Comparison of ENCODE assay signal across 9 mouse cellular contexts in the genomic region with DNA sequence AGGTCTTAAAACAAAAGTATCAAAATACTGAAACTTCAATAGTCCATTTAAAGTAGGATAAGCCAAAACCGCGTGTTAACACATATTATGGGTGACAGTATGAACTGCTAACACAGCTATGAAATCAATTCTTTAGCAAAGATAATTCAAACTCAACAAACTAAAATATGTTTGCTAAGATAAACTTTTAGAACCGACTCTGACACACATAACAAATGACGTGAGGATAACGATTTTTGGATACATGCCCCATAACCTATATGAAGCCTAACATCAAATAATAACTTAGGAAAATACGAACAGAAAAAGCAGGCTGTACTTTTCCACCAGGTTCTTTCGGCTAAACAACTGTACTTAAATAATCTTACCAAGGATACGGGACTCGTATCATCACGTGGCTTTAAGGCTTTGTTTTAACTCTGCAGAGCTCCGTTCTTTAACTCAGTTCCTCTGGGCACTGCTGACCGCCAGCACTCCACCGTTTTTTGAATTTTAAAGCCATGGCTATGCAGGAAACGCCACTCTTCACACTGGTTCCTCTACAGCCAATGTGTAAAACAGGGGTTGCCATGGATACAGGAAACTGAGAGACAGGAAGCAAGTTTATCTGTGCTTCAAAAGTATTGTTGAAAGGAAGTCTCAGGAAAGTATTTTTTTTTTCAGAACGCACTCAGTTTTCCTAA.
DNase-seq lines count a peak whose midpoint lies in the region; ATAC-seq and TF ChIP-seq lines count a peak whose summit lies in the region.
"Had no signal": no experiment of that assay in that cellular context is flagged by ENCODE, and none has a peak within 500 bp of the region (broad histone marks: within the 10 kb centered on the region; RNA-seq: fewer than 3 reads in every experiment).

No protein-coding gene starts in this region.

- H3K9ac ChIP-seq in intestine, embryonic 14.5 days (ENCODE audit: low read length) = no peak overlapping the region
- no peak overlapping the region for H3K9ac ChIP-seq in intestine, postnatal 0 days (ENCODE audit: low read depth, low read length)
- H3K9ac ChIP-seq in heart, embryonic 11.5 days (ENCODE audit: low read depth, low read length) = no peak overlapping the region
- H3K9ac ChIP-seq in midbrain, embryonic 15.5 days = no peak overlapping the region
- H3K9ac ChIP-seq: neural tube, embryonic 12.5 days had no signal

- 56% methylated on average over 15 of the region's 15 CpGs for WGBS in intestine, embryonic 14.5 days
- WGBS in intestine, postnatal 0 days = 55% methylated on average over 15 of the region's 15 CpGs
- 1% methylated on average over 15 of the region's 15 CpGs for whole genome bisulfite sequencing in bone marrow, adult 2 months
- WGBS in heart, embryonic 11.5 days (ENCODE audit: insufficient replicate concordance) = 57% methylated on average over 15 of the region's 15 CpGs
- WGBS in midbrain, embryonic 15.5 days = 60% methylated on average over 15 of the region's 15 CpGs

- no peak for TF ChIP-seq CTCF in intestine, postnatal 0 days (IDR thresholded peaks at IDR 0.05; ENCODE audit: low read depth)
- no peak for TF ChIP-seq CTCF in bone marrow, adult 2 months (IDR thresholded peaks at IDR 0.05; ENCODE audit: control insufficient read depth, insufficient read depth, low read length)

- no peak for DNase-seq in intestine, embryonic 14.5 days (ENCODE audit: low spot score)
- DNase-seq in kidney, postnatal 36 days = peak; percentile 47 to 86
- no peak for DNase-seq in ovary, adult 18-20 months (ENCODE audit: low spot score)
- no peak for DNase-seq in cerebellum, postnatal 36 days

- ATAC-seq in intestine, embryonic 14.5 days (replicated peaks; ENCODE audit: low FRiP score, low TSS enrichment, low read depth) = 0 out of 2 replicates have a peak, but pooled peaks have one; percentile 50
- no peak for ATAC-seq in intestine, postnatal 0 days
- peak; percentile 82 for ATAC-seq in heart, embryonic 11.5 days (replicated peaks; ENCODE audit: insufficient number of reproducible peaks, low FRiP score, low TSS enrichment)
- peak; percentile 86 for ATAC-seq in midbrain, embryonic 15.5 days (replicated peaks)

- no peaks in the 10 kb centered on the region for H3K4me1 ChIP-seq in intestine, embryonic 14.5 days (replicated peaks; ENCODE audit: control insufficient read depth, insufficient read depth, low read length)
- H3K4me1 ChIP-seq in intestine, postnatal 0 days (replicated peaks; ENCODE audit: control insufficient read depth, insufficient read depth, low read length) = no peaks in the 10 kb centered on the region
- peaks cover 1% of the 10 kb centered on the region; the same call in 1 of the 2 replicates for H3K4me1 ChIP-seq in bone marrow, adult 2 months (ENCODE audit: control insufficient read depth, insufficient read depth, low read length)
- no peaks in the 10 kb centered on the region for H3K4me1 ChIP-seq in heart, embryonic 11.5 days (ENCODE audit: control insufficient read depth, insufficient read depth, low read length)
- no peaks in the 10 kb centered on the region for H3K4me1 ChIP-seq in midbrain, embryonic 15.5 days
- H3K4me1 ChIP-seq: neural tube, embryonic 12.5 days had no signal

- H3K36me3 ChIP-seq in intestine, embryonic 14.5 days (ENCODE audit: control insufficient read depth, insufficient read depth, low read length) = peaks cover 11% of the 10 kb centered on the region
- no peaks in the 10 kb centered on the region; the same call in 1 of the 2 replicates for H3K36me3 ChIP-seq in intestine, postnatal 0 days (ENCODE audit: control insufficient read depth, insufficient read depth)
- H3K36me3 ChIP-seq in heart, embryonic 11.5 days (ENCODE audit: control insufficient read depth, insufficient read depth, low read length) = no peaks in the 10 kb centered on the region
- no peaks in the 10 kb centered on the region for H3K36me3 ChIP-seq in midbrain, embryonic 15.5 days (replicated peaks)
- H3K36me3 ChIP-seq: neural tube, embryonic 12.5 days had no signal

- no peaks in the 10 kb centered on the region for H3K9me3 ChIP-seq in intestine, embryonic 14.5 days (ENCODE audit: control insufficient read depth, low read length)
- no peaks in the 10 kb centered on the region for H3K9me3 ChIP-seq in intestine, postnatal 0 days (ENCODE audit: control insufficient read depth)
- H3K9me3 ChIP-seq in heart, embryonic 11.5 days (replicated peaks; ENCODE audit: control insufficient read depth, low read length) = no peaks in the 10 kb centered on the region
- no peaks in the 10 kb centered on the region for H3K9me3 ChIP-seq in midbrain, embryonic 15.5 days
- H3K9me3 ChIP-seq: neural tube, embryonic 12.5 days had no signal

- TF ChIP-seq POLR2A in bone marrow, adult 2 months (IDR thresholded peaks at IDR 0.05; ENCODE audit: borderline replicate concordance, control insufficient read depth, low read depth, low read length) = no peak

- peak overlapping the region; percentile 31; the same call in 1 of the 2 replicates for H3K4me2 ChIP-seq in intestine, embryonic 14.5 days (ENCODE audit: low read length)
- no peak overlapping the region; the same call in 1 of the 2 replicates for H3K4me2 ChIP-seq in intestine, postnatal 0 days (replicated peaks; ENCODE audit: low read depth)
- no peak overlapping the region for H3K4me2 ChIP-seq in heart, embryonic 11.5 days
- no peak overlapping the region for H3K4me2 ChIP-seq in midbrain, embryonic 15.5 days
- H3K4me2 ChIP-seq: neural tube, embryonic 12.5 days had no signal

- no peaks in the 10 kb centered on the region for H3K27me3 ChIP-seq in intestine, embryonic 14.5 days (replicated peaks; ENCODE audit: control insufficient read depth, insufficient read depth, low read length)
- no peaks in the 10 kb centered on the region for H3K27me3 ChIP-seq in intestine, postnatal 0 days (replicated peaks; ENCODE audit: control insufficient read depth, insufficient read depth, low read length)
- H3K27me3 ChIP-seq in heart, embryonic 11.5 days (ENCODE audit: control insufficient read depth, insufficient read depth, low read length) = no peaks in the 10 kb centered on the region
- no peaks in the 10 kb centered on the region for H3K27me3 ChIP-seq in midbrain, embryonic 15.5 days (replicated peaks)
- H3K27me3 ChIP-seq: neural tube, embryonic 12.5 days had no signal

- peak overlapping the region; percentile 23; the same call in 1 of the 2 replicates for H3K27ac ChIP-seq in intestine, embryonic 14.5 days (ENCODE audit: low read depth)
- H3K27ac ChIP-seq in intestine, postnatal 0 days (ENCODE audit: low read depth, low read length) = no peak overlapping the region
- H3K27ac ChIP-seq in bone marrow, adult 2 months (ENCODE audit: control insufficient read depth, insufficient read depth, low read depth, low read length, poor library complexity) = no peak overlapping the region
- peak overlapping the region; percentile 1; the same call in 1 of the 2 replicates for H3K27ac ChIP-seq in heart, embryonic 11.5 days (ENCODE audit: low read depth, low read length)
- no peak overlapping the region for H3K27ac ChIP-seq in midbrain, embryonic 15.5 days
- H3K27ac ChIP-seq: neural tube, embryonic 12.5 days had no signal

- peak overlapping the region; percentile 12; the same call in 1 of the 2 replicates for H3K4me3 ChIP-seq in intestine, embryonic 14.5 days (ENCODE audit: low read depth, low read length)
- H3K4me3 ChIP-seq in intestine, postnatal 0 days (ENCODE audit: low read depth, low read length) = no peak overlapping the region
- peak overlapping the region; percentile 3 for H3K4me3 ChIP-seq in bone marrow, adult 2 months (replicated peaks; ENCODE audit: control insufficient read depth, low read depth, low read length)
- 0 out of 2 replicates have a peak overlapping the region, but pooled peaks have one; percentile 6 for H3K4me3 ChIP-seq in heart, embryonic 11.5 days (ENCODE audit: low read depth, low read length)
- H3K4me3 ChIP-seq in midbrain, embryonic 15.5 days = no peak overlapping the region
- H3K4me3 ChIP-seq: neural tube, embryonic 12.5 days had no signal

Comparison
In these comparisons a context has a peak if more than half of its experiments do, and no peak if none do; other contexts are left out.
1. H3K27ac ChIP-seq: peak in intestine, embryonic 14.5 days (single experiment) and heart, embryonic 11.5 days (single experiment); none in intestine, postnatal 0 days (single experiment), bone marrow, adult 2 months (single experiment) and midbrain, embryonic 15.5 days (single experiment).
2. H3K4me3 ChIP-seq: peak in intestine, embryonic 14.5 days (single experiment), bone marrow, adult 2 months (single experiment) and heart, embryonic 11.5 days (single experiment); none in intestine, postnatal 0 days (single experiment) and midbrain, embryonic 15.5 days (single experiment).
3. DNase-seq: peak in kidney, postnatal 36 days (2 of 2); none in intestine, embryonic 14.5 days (single experiment), ovary, adult 18-20 months (single experiment) and cerebellum, postnatal 36 days (0 of 2).